7 mouse cellular contexts compared by ENCODE assay signal in the genomic region with DNA sequence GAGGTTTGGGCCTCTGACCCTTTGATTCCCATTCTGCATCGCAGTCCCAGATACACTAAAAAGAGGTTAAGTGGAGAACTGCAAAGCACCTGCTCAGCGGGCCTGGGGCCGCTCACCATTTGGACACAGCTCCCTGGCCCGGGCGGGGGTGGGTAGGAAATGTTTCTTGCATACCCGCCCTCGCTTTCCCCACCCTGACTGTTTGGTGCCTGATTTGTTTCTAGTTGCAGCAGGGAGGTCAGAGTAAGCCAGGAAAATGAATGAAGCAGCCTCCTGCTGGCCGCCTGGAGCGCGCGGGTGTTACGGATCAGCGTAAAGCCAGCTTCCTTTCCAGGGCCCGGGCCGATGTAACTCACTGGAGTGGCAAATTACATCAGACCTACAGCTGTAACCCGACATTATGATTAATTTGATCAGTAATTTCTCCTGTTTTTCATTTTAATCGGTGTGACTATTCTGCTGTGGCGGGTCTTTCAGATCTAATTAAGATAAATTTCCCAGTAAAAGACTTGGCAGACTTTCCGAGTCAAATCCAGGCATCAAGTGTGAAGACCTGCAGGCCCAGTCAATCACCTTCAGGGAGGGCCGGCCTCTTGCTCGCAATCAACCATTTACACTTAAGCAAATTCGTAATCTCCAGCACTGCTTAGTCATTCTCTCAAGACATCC.
DNase-seq lines count a peak whose midpoint lies in the region; ATAC-seq lines count a peak whose summit lies in the region.

No protein-coding gene starts in this region.

- no peak for DNase-seq in lung, postnatal 25 days (ENCODE audit: low spot score)
- DNase-seq in embryo, embryonic 10.5 days (ENCODE audit: low spot score), result peak; percentile 73
- DNase-seq in kidney, postnatal 10 days, result peak; percentile 62
- DNase-seq in thymus, postnatal 14 days, result no peak

- H3K4me1 ChIP-seq in lung, embryonic 16.5 days (replicated peaks; ENCODE audit: control insufficient read depth, insufficient read depth, low read length), result 0 out of 2 replicates have a peak, but pooled peaks cover 3% of the 10 kb centered on the region
- no peaks in the 10 kb centered on the region for H3K4me1 ChIP-seq in heart, embryonic 14.5 days (ENCODE audit: control insufficient read depth in 2 of 2, insufficient read depth in 2 of 2, low read length in 2 of 2)
- H3K4me1 ChIP-seq in neural tube, embryonic 13.5 days (replicated peaks), result peaks cover 10% of the 10 kb centered on the region

- ATAC-seq in lung, embryonic 16.5 days (ENCODE audit: low read depth), result no peak
- no peak for ATAC-seq in heart, embryonic 14.5 days (ENCODE audit: insufficient number of reproducible peaks, insufficient read depth, low FRiP score, low read depth)
- ATAC-seq in neural tube, embryonic 13.5 days (ENCODE audit: low read depth), result peak; percentile 93

- no peaks in the 10 kb centered on the region for H3K36me3 ChIP-seq in lung, embryonic 16.5 days (ENCODE audit: control insufficient read depth, insufficient read depth, low read length)
- H3K36me3 ChIP-seq in heart, embryonic 14.5 days (ENCODE audit: control insufficient read depth, insufficient read depth, low read length), result no peaks in the 10 kb centered on the region
- no peaks in the 10 kb centered on the region for H3K36me3 ChIP-seq in neural tube, embryonic 13.5 days

- no peak overlapping the region for H3K9ac ChIP-seq in lung, embryonic 16.5 days (ENCODE audit: low read length)
- H3K9ac ChIP-seq in heart, embryonic 14.5 days (ENCODE audit: low read length), result peak overlapping the region; percentile 40; the same call in 1 of the 2 replicates
- H3K9ac ChIP-seq in neural tube, embryonic 13.5 days, result no peak overlapping the region

- H3K27me3 ChIP-seq in lung, embryonic 16.5 days (ENCODE audit: control insufficient read depth, insufficient read depth, low read depth, low read length), result no peaks in the 10 kb centered on the region
- H3K27me3 ChIP-seq in heart, embryonic 14.5 days (ENCODE audit: control insufficient read depth, insufficient read depth, low read length), result no peaks in the 10 kb centered on the region
- H3K27me3 ChIP-seq in neural tube, embryonic 13.5 days, result peaks cover 12% of the 10 kb centered on the region; the same call in 1 of the 2 replicates

- H3K4me2 ChIP-seq in lung, embryonic 16.5 days (ENCODE audit: low read depth, low read length), result peak overlapping the region; percentile 17; the same call in 1 of the 2 replicates
- peak overlapping the region; percentile 54 for H3K4me2 ChIP-seq in heart, embryonic 14.5 days (ENCODE audit: low read length)
- H3K4me2 ChIP-seq in neural tube, embryonic 13.5 days, result peak overlapping the region; percentile 45

- H3K4me3 ChIP-seq in lung, embryonic 16.5 days (ENCODE audit: low read length), result no peak overlapping the region
- H3K4me3 ChIP-seq in heart, embryonic 14.5 days (ENCODE audit: control insufficient read depth in 1 of 2, insufficient read depth in 1 of 2, low read depth in 1 of 2, low read length in 2 of 2), result no peak overlapping the region
- H3K4me3 ChIP-seq in neural tube, embryonic 13.5 days, result no peak overlapping the region; the same call in 1 of the 2 replicates

- WGBS in lung, embryonic 16.5 days, result 7% methylated on average over 22 of the region's 22 CpGs
- WGBS in heart, embryonic 14.5 days, result 5% methylated on average over 22 of the region's 22 CpGs
- WGBS in neural tube, embryonic 13.5 days, result 5% methylated on average over 22 of the region's 22 CpGs

- no peak overlapping the region for H3K27ac ChIP-seq in lung, embryonic 16.5 days (ENCODE audit: low read length)
- no peak overlapping the region for H3K27ac ChIP-seq in heart, embryonic 14.5 days (replicated peaks in 1 of 2; ENCODE audit: control insufficient read depth in 1 of 2, insufficient read depth in 1 of 2, low read depth in 2 of 2, low read length in 2 of 2)
- H3K27ac ChIP-seq in neural tube, embryonic 13.5 days (replicated peaks), result peak overlapping the region; percentile 30; the same call in 1 of the 2 replicates

- H3K9me3 ChIP-seq in lung, embryonic 16.5 days (ENCODE audit: control insufficient read depth, low read length), result no peaks in the 10 kb centered on the region
- H3K9me3 ChIP-seq in heart, embryonic 14.5 days (ENCODE audit: control insufficient read depth, low read length), result no peaks in the 10 kb centered on the region
- H3K9me3 ChIP-seq in neural tube, embryonic 13.5 days, result no peaks in the 10 kb centered on the region

Comparison
In these comparisons a context has a peak if more than half of its experiments do, and no peak if none do; other contexts are left out.
1. DNase-seq: peak in embryo, embryonic 10.5 days (single experiment) and kidney, postnatal 10 days (single experiment); none in lung, postnatal 25 days (single experiment) and thymus, postnatal 14 days (single experiment).
2. Peak in every context shown above with its lines, with median percentiles within 50 percentile points of each other: H3K4me2 ChIP-seq.